Mouse (Mus musculus) E14TG2a.4 (cell line): ENCODE measurements at regions not wholly inside any gene's neighbourhood (a gene's known extent, or its start where the extent isn't known, plus 50 kb on each side); places are given as distances from the start of the nearest gene placed in this dataset.

Experiments
- CTCF ChIP-seq: conservative IDR thresholded peaks from 2 replicates; pipeline ENCODE4 v1.5.1; 2014; ENCODE audit warnings: low read length
- NANOG ChIP-seq: IDR thresholded peaks from 2 replicates; pipeline ENCODE4 v1.6.1; 2014; ENCODE audit warnings: borderline replicate concordance, low read length, mixed read lengths

GRCm38 (mm10) chr1:69443466-69443865 is 243.6 kb downstream of the Ikzf2 start:
- no peak for TF ChIP-seq CTCF
- TF ChIP-seq NANOG = no peak
